Mouse (Mus musculus) E14TG2a.4 (cell line): ENCODE measurements around the gene Ecm2.

Source experiments
- CTCF ChIP-seq: conservative IDR thresholded peaks from 2 replicates; pipeline ENCODE4 v1.5.1; 2014; ENCODE audit warnings: low read length
- NANOG ChIP-seq: IDR thresholded peaks from 2 replicates; pipeline ENCODE4 v1.6.1; 2014; ENCODE audit warnings: borderline replicate concordance, low read length, mixed read lengths
- POU5F1 ChIP-seq: IDR thresholded peaks from 2 replicates; pipeline ENCODE4 v1.6.1; 2014; ENCODE audit warnings: low read length, borderline replicate concordance

DNA sequence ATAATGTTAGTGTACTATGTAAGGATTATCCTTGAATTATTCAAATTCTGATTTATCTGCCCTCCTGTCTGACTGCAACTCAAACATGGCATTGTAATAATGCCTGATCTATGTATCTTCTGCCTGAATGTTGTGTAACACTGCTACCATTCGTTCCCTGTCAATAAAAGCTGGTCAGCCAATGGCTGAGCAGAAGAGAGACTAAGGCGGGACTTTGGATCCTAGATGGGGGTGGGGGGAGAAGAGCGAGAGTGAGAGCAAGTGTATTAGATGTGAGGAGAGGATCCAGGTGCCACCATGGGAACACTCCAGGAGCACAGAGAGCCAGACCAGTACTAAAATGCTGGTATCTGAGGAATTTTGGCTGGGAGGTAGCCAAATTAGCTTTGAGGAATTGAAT lies 65.8 kb downstream of the Ecm2 start:
- TF ChIP-seq CTCF (no peak), POU5F1 (no peak), NANOG (no peak)
